Mouse (Mus musculus) urinary bladder, postnatal 36 days (tissue): ENCODE results near the gene Esf1.
"Not testable (repeated sequence)": the region's sequence is repeated elsewhere in the genome, so short reads cannot be mapped to it uniquely, and the experiment has no call there.

Experiments
- DNase-seq, 2 experiments: peaks; one replicate each; pipeline ENCODE4 v3.0.0; 2022; ENCODE audit warnings: low spot score in 2 of 2, mixed read lengths in 1 of 2

Esf1 gene

DNA sequence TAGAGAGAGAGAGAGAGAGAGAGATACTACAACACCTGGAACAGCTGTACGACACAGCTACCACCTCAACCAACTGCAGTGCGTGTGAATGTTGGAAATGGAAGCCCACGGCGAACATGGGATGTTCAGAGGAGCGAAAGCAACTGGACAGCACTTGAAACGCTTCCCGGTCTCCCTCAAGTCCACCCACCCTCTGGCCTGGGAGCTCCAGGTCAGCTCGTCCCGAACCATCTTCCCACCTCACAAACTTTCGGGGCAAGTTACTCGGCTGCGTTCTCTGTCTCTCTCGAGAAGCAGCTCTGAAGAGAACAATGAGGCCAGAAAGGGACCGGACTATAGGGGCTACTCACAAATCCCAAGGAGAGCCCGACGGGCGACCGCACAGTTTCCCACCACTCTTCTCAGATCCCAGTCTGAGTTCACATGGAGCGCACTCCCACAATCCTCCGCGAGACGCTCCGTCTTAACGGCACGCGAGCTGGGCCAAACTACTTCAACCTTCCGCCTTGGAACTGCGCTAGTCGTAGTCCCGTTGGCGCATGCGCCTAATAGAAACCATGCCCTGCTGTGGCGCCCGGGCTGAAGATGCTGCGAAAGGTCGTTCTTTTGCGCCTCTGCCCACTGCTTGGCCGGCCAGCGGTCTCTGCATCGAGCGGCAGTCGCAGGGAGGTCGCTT lies at the start of gene Esf1, which contains the start of gene Ndufaf5:
Esf1 (minus strand) TSS at position 438 of the 676 bp plus-strand sequence.
Ndufaf5 (plus strand) TSS at position 523 of the 676 bp plus-strand sequence.
- DNase-seq, result peak; percentile 97

GRCm38 (mm10) chr2:140215965-140216364 lies 45.6 kb upstream of the Esf1 start:
- DNase-seq, result no peak

DNA sequence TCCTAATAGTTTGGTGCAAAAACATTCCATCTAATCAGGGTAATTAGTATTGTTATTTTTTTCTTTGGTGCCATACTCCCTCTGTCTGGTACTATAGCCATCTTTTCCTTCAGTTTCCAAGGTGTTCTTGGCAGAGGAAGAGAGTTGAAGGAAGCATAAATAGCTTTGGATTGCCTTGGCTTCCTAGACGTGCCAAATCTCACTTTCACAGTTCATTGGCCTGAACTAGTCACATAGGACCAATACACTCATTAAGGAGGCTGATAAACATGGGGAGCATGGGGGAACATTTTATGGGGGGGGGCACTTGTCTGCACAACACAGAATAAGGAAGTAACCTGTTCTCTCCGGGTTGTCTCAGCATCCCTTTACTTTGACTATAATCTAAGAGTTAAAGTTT lies 45.1 kb upstream of the Esf1 start:
- no peak for DNase-seq

- no peak for DNase-seq
These were observed 44.2 kb upstream of the Esf1 start for GRCm38 (mm10) chr2:140214519-140215027.

GRCm38 (mm10) chr2:140203756-140204155 lies 33.4 kb upstream of the Esf1 start:
- no peak for DNase-seq

DNA sequence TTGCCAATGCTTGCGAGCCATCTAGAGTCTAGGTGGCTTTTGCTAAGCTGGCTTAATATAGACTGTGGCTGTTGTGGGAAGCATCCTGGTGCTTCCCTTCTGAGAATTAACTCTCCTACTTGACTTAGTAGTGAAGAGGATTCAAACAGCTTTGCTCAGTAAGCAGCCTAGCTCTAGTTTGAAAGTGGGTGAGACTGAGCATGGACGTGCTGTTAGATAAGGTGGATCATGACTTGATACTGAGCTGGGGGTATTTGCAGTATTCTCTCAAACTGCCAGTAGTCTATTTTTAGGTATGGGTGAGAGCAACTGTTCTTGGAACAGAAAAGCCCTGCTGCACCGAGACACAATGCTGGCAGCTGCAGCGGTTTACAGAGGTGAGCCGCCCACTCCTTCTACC lies 32.2 kb upstream of the Esf1 start:
- no peak for DNase-seq

DNA sequence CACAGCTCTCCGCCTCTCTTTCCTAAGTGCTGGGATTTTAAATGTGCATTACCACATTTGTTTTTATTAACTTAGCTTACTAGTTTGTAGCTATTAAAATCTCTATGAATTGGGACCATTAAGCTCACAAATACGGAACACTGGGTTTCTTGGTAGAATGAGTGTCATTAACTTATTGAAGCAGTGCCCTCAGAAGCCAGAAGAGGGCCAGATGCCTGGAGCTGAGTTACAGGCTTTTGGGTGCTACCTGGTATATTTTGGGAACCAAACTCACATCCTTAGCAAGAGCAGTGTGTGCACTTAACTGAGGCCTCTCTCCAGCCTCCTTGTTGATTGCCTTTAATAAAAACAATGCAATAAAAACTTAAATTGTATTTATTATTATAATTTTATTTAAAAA lies 30.3 kb upstream of the Esf1 start:
- DNase-seq, result no peak

- not testable (repeated sequence) for DNase-seq
These were observed 15.4 kb upstream of the Esf1 start for GRCm38 (mm10) chr2:140185685-140186210.

GRCm38 (mm10) chr2:140170803-140171553 lies 614 bp upstream of the Esf1 start:
- DNase-seq, result no peak

DNA sequence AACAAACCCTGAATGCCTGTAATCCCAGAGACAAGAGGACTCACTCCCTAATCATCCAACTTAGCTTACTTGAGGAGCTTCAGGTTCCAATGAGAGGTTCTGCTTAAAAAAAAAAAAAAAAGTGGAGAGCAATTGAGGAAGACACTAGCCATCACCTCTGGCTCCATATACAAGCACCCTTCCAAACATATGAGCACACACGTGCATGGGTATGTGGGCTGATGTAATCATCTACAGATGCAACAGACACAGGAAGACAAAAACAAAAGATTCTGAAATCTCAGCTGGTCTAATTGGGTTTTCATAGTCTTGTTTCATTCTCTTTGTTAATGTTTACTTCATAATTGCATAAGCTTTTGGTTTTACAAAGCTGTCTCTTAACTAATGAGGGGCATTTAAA lies 1.3 kb downstream of the Esf1 start:
- no peak for DNase-seq

DNA sequence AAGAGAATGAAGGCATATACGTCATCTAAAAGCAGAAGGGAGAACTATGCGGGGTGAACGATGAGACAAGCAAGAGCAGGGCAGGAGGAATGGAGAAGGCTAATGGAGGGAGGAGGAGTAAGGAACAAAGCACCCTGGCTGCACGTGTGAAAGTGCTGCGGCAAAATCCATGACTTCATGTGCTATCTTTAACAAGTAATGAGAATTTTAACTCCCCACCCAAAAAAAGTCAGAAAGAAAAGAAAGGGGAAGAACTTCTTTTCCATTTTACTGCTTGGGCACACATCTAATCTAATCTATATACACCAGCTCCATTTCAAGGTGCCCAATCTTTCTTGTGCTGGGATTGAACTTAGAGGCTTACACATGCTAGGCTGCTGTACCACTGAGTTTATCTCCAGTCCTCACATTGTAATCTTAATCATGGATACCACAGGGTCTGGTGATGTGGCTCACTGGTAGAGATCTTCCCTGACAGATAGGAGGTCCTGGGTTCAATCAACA lies 7.0 kb downstream of the Esf1 start:
- DNase-seq, result no peak

DNA sequence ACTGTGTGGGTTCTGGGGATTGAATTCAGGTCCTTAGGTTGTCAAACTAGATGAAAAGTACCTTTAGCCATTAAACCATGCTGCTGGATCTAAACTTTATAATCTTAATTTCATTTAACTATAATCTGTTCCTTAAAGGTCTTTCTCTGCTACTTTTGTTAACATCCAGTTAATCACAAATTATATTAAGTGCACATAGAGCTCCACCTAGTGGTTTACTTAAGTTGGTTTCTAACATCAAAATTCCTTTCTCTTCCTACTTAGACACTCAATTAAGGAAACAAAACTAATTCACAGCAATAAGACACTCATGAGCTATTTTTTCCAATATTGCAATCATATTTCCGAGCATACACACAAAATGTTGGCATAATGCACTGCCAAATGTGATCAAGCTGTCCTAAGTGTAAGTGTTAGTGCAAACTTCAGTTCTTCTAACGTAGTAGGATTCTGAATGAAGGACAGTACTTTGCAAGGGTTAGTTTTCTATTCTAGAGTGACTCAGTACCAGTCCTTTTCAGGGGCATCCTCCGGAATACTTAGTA lies 11.1 kb downstream of the Esf1 start:
- DNase-seq, result no peak

DNA sequence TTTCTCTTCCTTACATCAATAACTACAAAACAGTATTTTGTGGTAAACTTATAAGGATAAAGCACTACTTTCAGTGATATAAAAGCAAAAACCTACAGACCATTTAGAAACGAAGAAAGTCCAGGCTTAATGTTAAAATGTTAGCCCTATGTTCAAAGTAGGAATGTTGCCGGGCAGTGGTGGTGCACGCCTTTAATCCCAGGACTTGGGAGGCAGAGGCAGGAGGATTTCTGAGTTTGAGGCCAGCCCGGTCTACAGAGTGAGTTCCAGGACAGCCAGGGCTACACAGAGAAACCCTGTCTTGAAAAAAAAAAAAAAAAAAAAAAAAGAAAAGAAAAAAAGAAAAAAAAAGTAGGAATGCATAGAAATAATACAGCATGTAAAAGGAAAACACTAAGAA lies 18.6 kb downstream of the Esf1 start, which contains the start of gene Gm17374:
Gm17374 (plus strand) TSS at position 301 of the 400 bp plus-strand sequence.
- DNase-seq, result not testable (repeated sequence)

DNA sequence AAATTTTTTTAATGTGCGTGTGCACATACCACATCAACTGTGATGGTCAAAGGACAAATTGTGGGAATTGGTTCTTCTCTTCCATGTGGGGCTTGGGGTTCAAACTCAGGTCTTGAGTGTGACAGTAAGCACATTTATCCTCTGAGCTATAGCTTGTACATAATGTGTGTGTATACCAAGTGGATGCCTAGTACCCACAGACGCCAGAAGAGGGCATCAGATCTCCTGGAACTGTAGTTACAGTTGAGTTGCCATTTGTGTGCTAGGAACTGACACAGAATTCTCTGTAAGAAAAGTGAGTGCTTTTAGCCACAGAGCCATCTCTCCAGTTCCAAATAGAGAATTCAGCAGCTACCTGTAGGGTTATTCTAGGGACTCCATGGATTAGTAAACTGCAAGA lies 44.8 kb downstream of the Esf1 start:
- no peak for DNase-seq

DNA sequence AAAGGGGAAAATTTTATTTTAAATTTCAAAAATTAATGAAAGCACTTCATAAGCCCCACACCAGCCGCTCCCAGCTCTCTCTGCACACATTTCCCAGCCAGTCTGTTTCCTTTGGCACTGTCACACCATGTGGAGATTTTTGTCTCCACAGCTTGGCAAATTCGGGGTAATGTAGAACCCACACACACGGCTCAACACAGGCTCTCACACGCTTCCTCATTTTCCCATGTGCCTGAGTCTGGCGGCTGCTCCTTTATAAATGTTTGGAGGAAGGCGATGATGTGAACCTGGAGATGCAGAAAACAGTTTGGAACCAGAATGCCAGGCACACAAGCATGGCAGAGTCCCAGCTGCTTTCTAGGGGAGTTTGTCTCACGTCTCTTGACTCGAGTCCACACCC lies 56.5 kb downstream of the Esf1 start:
- DNase-seq, result no peak

- no peak for DNase-seq
These were observed 61.4 kb downstream of the Esf1 start for GRCm38 (mm10) chr2:140108945-140109344.

- DNase-seq, result no peak
These were observed 62.7 kb downstream of the Esf1 start for GRCm38 (mm10) chr2:140107641-140108040.

DNA sequence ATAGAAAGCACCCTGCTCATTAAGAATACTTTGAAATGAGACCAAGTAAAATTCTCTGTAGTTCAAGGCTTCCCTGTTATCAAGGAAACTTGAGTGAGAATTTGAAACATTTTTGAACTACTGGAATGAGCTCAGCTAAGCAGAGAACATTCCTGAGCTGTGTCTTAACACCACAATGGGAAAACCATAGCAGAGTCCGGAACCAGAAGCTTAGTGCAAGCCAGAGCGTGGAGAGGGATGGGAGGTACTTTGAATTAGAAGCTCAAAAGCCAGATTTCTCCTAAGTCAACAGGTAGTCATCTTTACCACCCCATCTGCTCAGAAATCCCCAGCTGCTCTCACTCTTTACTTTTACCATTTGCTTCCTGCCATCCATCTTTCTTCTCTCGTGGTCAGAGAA lies 65.4 kb downstream of the Esf1 start:
- no peak for DNase-seq

DNA sequence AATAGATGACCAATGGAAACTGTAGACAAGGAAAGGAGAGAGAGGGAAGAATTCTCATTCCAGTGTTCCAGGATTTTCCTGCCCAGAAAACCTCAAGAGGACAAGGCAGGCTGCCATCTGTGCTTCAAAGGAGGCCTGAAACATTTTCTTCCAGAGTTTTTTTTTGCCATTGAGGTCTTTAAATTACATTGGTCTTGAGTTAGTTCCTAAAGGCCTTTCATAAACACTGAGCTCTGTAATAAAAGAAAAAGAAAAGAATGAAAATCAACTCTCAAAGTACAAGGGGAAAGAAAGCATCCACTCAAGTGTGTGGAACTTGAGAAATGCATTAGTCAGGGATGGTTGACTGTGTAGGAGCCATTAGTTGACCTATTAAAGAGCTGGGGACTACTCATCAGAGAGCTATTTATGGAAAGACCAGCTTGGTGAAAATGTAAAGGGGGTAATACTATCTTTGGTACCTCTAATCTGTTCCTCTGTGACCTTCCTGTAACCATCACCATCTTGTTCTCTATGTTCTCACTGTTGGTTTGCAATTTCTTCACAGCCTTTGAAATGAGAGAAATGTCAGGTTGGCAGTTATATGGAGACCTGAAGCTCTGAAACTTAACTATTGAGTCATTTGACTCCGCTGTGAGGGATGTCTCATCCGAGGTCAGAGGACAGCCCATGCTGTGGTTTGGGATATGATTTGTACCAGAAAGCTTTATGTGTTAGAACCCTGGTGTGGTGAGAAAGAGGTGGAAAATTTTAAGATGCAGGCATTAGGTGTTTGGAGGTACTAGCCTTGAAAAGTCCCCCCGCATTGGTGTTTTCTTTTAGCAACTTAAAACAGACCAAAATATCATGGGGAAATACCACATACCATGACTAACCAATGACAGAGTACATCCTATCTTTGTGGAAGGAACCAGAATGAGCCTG lies 69.6 kb downstream of the Esf1 start:
- DNase-seq, result no peak

- DNase-seq, result no peak
These were observed 70.4 kb downstream of the Esf1 start for GRCm38 (mm10) chr2:140099971-140100370.

GRCm38 (mm10) chr2:140097131-140097591 lies 73.2 kb downstream of the Esf1 start:
- DNase-seq, result no peak
